Mouse (Mus musculus) embryonic facial prominence, embryonic 11.5 days (tissue): Measurements from ENCODE around the gene Exo5. TPM values are rescaled to one million over a fixed set of nuclear protein-coding genes. Genes with fewer than 3 reads are reported as not detected.
A peak's percentile ranks its signal among the peaks of the same experiment; 100 is the strongest.

Experiments used
- ATAC-seq: fragments of 200-750 bp; cut with Nextera tagmentation; replicated peaks from 2 replicates; pipeline ENCODE4 v1.8.0; 2017; ENCODE audit warnings: low read depth; ENCODE audit not compliant: insufficient number of reproducible peaks, low FRiP score, low TSS enrichment
- DNase-seq: peaks from one replicate; pipeline ENCODE4 v3.0.0-alpha.2; 2015; ENCODE audit warnings: low spot score
- H3K27ac ChIP-seq: fragments of 300-500 bp; sonication (generic); replicated peaks from 2 replicates; pipeline ENCODE4 v1.5.1; 2014; ENCODE audit warnings: mild to moderate bottlenecking, low read depth, low read length, control low read depth
- H3K27me3 ChIP-seq: fragments of 300-500 bp; sonication (generic); 2 replicates; pipeline ENCODE4 v1.6.1; 2014; ENCODE audit warnings: mild to moderate bottlenecking, low read length, moderate library complexity, mixed read lengths; ENCODE audit not compliant: control insufficient read depth, insufficient read depth
- H3K36me3 ChIP-seq: fragments of 300-500 bp; sonication (generic); replicated peaks from 2 replicates; pipeline ENCODE4 v1.6.1; 2014; ENCODE audit warnings: low read depth, mild to moderate bottlenecking, low read length, moderate library complexity, mixed read lengths; ENCODE audit not compliant: control insufficient read depth, insufficient read depth
- H3K4me1 ChIP-seq: fragments of 300-500 bp; sonication (generic); 2 replicates; pipeline ENCODE4 v1.6.1; 2014; ENCODE audit warnings: low read length, mixed read lengths; ENCODE audit not compliant: control insufficient read depth, insufficient read depth
- H3K4me2 ChIP-seq: fragments of 300-500 bp; sonication (generic); 2 replicates; pipeline ENCODE4 v1.6.1; 2014; ENCODE audit warnings: low read depth, mild to moderate bottlenecking, control low read depth, low read length, moderate library complexity
- H3K4me3 ChIP-seq: fragments of 300-500 bp; sonication (generic); 2 replicates; pipeline ENCODE4 v1.5.1; 2014; ENCODE audit warnings: low read depth, low read length, control low read depth
- H3K9ac ChIP-seq: fragments of 300-500 bp; sonication (generic); replicated peaks from 2 replicates; pipeline ENCODE4 v1.6.1; 2014; ENCODE audit warnings: mild to moderate bottlenecking, control low read depth, low read length
- H3K9me3 ChIP-seq: fragments of 300-500 bp; sonication (generic); replicated peaks from 2 replicates; pipeline ENCODE4 v1.6.1; 2016; ENCODE audit warnings: mild to moderate bottlenecking, low read length, inconsistent platforms, mixed read lengths; ENCODE audit not compliant: control insufficient read depth
- WGBS: fragments of 180-500 bp; shearing (Covaris S2); extraction: QIAGEN DNeasy Blood & Tissue Kit; methylation state at CpG from one replicate; pipeline ENCODE4 v1.1.7; 2014; 5-methylcytosine and 5-hydroxymethylcytosine counted together
- polyA plus RNA-seq: library from polyadenylated mRNA; unstranded; fragments of >200 nt; fragmentation: Nextera tagmentation; extraction: Ambion mirVana; gene quantifications from 2 replicates; pipeline ENCODE4 v1.2.1, GENCODE M21; 2014

Exo5 gene
- polyA plus RNA-seq, 1 experiment from 2014 or later: 34.6 TPM

GRCm38 (mm10) chr4:120888884-120889283 lies 35.9 kb downstream of the Exo5 start:
- 64% methylated on average over 8 of the region's 8 CpGs for WGBS
- no peaks in the 10 kb centered on the region for H3K27me3 ChIP-seq
- H3K36me3 ChIP-seq: no peaks in the 10 kb centered on the region
- DNase-seq (no peak), ATAC-seq (no peak)
- H3K9me3 ChIP-seq: no peaks in the 10 kb centered on the region
- H3K4me2 ChIP-seq: no peak overlapping the region
- H3K27ac ChIP-seq: no peak overlapping the region
- peaks cover 5% of the 10 kb centered on the region; the same call in 1 of the 2 replicates for H3K4me1 ChIP-seq
- no peak overlapping the region for H3K4me3 ChIP-seq
- H3K9ac ChIP-seq: no peak overlapping the region

GRCm38 (mm10) chr4:120887381-120888112 lies 37.3 kb downstream of the Exo5 start:
- Histone ChIP-seq H3K27me3 (no peaks in the 10 kb centered on the region), H3K36me3 (no peaks in the 10 kb centered on the region), H3K4me1 (peaks cover 5% of the 10 kb centered on the region; the same call in 1 of the 2 replicates), H3K4me2 (no peak overlapping the region), H3K9ac (no peak overlapping the region), H3K27ac (no peak overlapping the region), H3K9me3 (no peaks in the 10 kb centered on the region), H3K4me3 (no peak overlapping the region)
- 22% methylated on average over 8 of the region's 8 CpGs for WGBS
- DNase-seq: peak; percentile 67
- ATAC-seq: no peak

GRCm38 (mm10) chr4:120886811-120887210 lies 38.0 kb downstream of the Exo5 start:
- no peaks in the 10 kb centered on the region for H3K27me3 ChIP-seq
- no peaks in the 10 kb centered on the region for H3K9me3 ChIP-seq
- WGBS: 78% methylated on average over 5 of the region's 5 CpGs
- no peak overlapping the region for H3K4me2 ChIP-seq
- peaks cover 5% of the 10 kb centered on the region; the same call in 1 of the 2 replicates for H3K4me1 ChIP-seq
- H3K36me3 ChIP-seq: no peaks in the 10 kb centered on the region
- no peak for DNase-seq
- ATAC-seq: no peak
- H3K9ac ChIP-seq: no peak overlapping the region
- no peak overlapping the region for H3K27ac ChIP-seq
- no peak overlapping the region for H3K4me3 ChIP-seq

- H3K9me3 ChIP-seq: no peaks in the 10 kb centered on the region
- H3K27ac ChIP-seq: no peak overlapping the region
- H3K4me3 ChIP-seq: no peak overlapping the region
- 45% methylated on average over 4 of the region's 4 CpGs for WGBS
- no peaks in the 10 kb centered on the region for H3K36me3 ChIP-seq
- no peak overlapping the region for H3K4me2 ChIP-seq
- H3K9ac ChIP-seq: no peak overlapping the region
- DNase-seq (no peak), ATAC-seq (no peak)
- H3K4me1 ChIP-seq: peaks cover 5% of the 10 kb centered on the region; the same call in 1 of the 2 replicates
- no peaks in the 10 kb centered on the region for H3K27me3 ChIP-seq
Measured at GRCm38 (mm10) chr4:120886131-120886530, 38.7 kb downstream of the Exo5 start.

- ATAC-seq (no peak), DNase-seq (peak; percentile 66)
- Histone ChIP-seq H3K27me3 (no peaks in the 10 kb centered on the region), H3K9ac (no peak overlapping the region), H3K9me3 (no peaks in the 10 kb centered on the region), H3K4me2 (no peak overlapping the region), H3K36me3 (no peaks in the 10 kb centered on the region), H3K27ac (no peak overlapping the region), H3K4me3 (no peak overlapping the region), H3K4me1 (peaks cover 5% of the 10 kb centered on the region; the same call in 1 of the 2 replicates)
- WGBS: 48% methylated on average over 13 of the region's 13 CpGs
Measured at GRCm38 (mm10) chr4:120885208-120886120, 39.4 kb downstream of the Exo5 start.

GRCm38 (mm10) chr4:120882002-120882625 lies 42.7 kb downstream of the Exo5 start:
- peaks cover 5% of the 10 kb centered on the region; the same call in 1 of the 2 replicates for H3K4me1 ChIP-seq
- H3K36me3 ChIP-seq: no peaks in the 10 kb centered on the region
- H3K9ac ChIP-seq: no peak overlapping the region
- no peaks in the 10 kb centered on the region for H3K27me3 ChIP-seq
- WGBS: 39% methylated on average over 5 of the region's 5 CpGs
- H3K4me2 ChIP-seq: no peak overlapping the region
- no peaks in the 10 kb centered on the region for H3K9me3 ChIP-seq
- ATAC-seq: no peak
- no peak overlapping the region for H3K4me3 ChIP-seq
- no peak overlapping the region for H3K27ac ChIP-seq
- DNase-seq: peak; percentile 50

- H3K36me3 ChIP-seq: no peaks in the 10 kb centered on the region
- DNase-seq (peak; percentile 63), ATAC-seq (no peak)
- H3K9me3 ChIP-seq: no peaks in the 10 kb centered on the region
- 57% methylated on average over 6 of the region's 6 CpGs for WGBS
- no peak overlapping the region for H3K27ac ChIP-seq
- H3K4me3 ChIP-seq: no peak overlapping the region
- no peak overlapping the region for H3K9ac ChIP-seq
- H3K4me1 ChIP-seq: peaks cover 4% of the 10 kb centered on the region; the same call in 1 of the 2 replicates
- no peak overlapping the region for H3K4me2 ChIP-seq
- H3K27me3 ChIP-seq: no peaks in the 10 kb centered on the region
Measured at GRCm38 (mm10) chr4:120880731-120881432, 43.9 kb downstream of the Exo5 start.
